Mouse (Mus musculus): Measurements from ENCODE around the gene Pgm2.

- no peak for TF ChIP-seq POLR2A (IDR thresholded peaks at IDR 0.05; ENCODE audit: low read depth, low read length)
- no peak for TF ChIP-seq CTCF (IDR thresholded peaks at IDR 0.05; ENCODE audit: borderline replicate concordance, insufficient read depth, low read length)
Measured at GRCm38 (mm10) chr5:64109217-64109616, 16.5 kb downstream of the Pgm2 start.

All from embryonic fibroblast, embryonic 13.5 days (primary cell).